Mouse (Mus musculus) liver, embryonic 13.5 days (tissue): ENCODE measurements around the gene Cpm. TPM values are rescaled to one million over a fixed set of nuclear protein-coding genes. Genes with fewer than 3 reads are reported as not detected.

Experiments used
- ATAC-seq: fragments of 200-750 bp; cut with Nextera tagmentation; 2 replicates; pipeline ENCODE4 v1.8.0; 2017; ENCODE audit warnings: low read depth, mild to moderate bottlenecking, moderate number of reproducible peaks, moderate library complexity
- DNase-seq: peaks from one replicate; pipeline ENCODE4 v3.0.0; 2022
- H3K27ac ChIP-seq: fragments of 300-500 bp; sonication (generic); 2 replicates; pipeline ENCODE4 v1.5.1; 2015; ENCODE audit warnings: moderate library complexity, mild to moderate bottlenecking, inconsistent platforms
- H3K27me3 ChIP-seq: fragments of 300-500 bp; sonication (generic); 2 replicates; pipeline ENCODE4 v1.6.1; 2015; ENCODE audit warnings: mild to moderate bottlenecking, inconsistent platforms
- H3K36me3 ChIP-seq: fragments of 300-500 bp; sonication (generic); 2 replicates; pipeline ENCODE4 v1.6.1; 2015; ENCODE audit warnings: mild to moderate bottlenecking, inconsistent platforms
- H3K4me1 ChIP-seq: fragments of 300-500 bp; sonication (generic); replicated peaks from 2 replicates; pipeline ENCODE4 v1.6.1; 2015; ENCODE audit warnings: inconsistent platforms
- H3K4me2 ChIP-seq: fragments of 300-500 bp; sonication (generic); 2 replicates; pipeline ENCODE4 v1.6.1; 2015; ENCODE audit warnings: inconsistent platforms, mild to moderate bottlenecking, moderate library complexity
- H3K4me3 ChIP-seq: fragments of 300-500 bp; sonication (generic); replicated peaks from 2 replicates; pipeline ENCODE4 v1.5.1; 2015; ENCODE audit warnings: mild to moderate bottlenecking, inconsistent platforms
- H3K9ac ChIP-seq: fragments of 300-500 bp; sonication (generic); 2 replicates; pipeline ENCODE4 v1.6.1; 2015; ENCODE audit warnings: mild to moderate bottlenecking, inconsistent platforms
- H3K9me3 ChIP-seq: fragments of 300-500 bp; sonication (generic); replicated peaks from 2 replicates; pipeline ENCODE4 v1.6.1; 2016; ENCODE audit warnings: inconsistent platforms
- WGBS: fragments of 180-500 bp; shearing (Covaris S2); methylation state at CpG from one replicate; pipeline ENCODE4 v1.1.7; 2015; ENCODE audit not compliant: insufficient replicate concordance; 5-methylcytosine and 5-hydroxymethylcytosine counted together
- polyA plus RNA-seq: library from polyadenylated mRNA; unstranded; fragments of >200 nt; fragmentation: Nextera tagmentation; extraction: Ambion mirVana; gene quantifications from 2 replicates; pipeline ENCODE4 v1.2.1, GENCODE M21; 2015

The Cpm gene
- polyA plus RNA-seq, 1 experiment from 2014 or later, result 19.3 TPM

DNA sequence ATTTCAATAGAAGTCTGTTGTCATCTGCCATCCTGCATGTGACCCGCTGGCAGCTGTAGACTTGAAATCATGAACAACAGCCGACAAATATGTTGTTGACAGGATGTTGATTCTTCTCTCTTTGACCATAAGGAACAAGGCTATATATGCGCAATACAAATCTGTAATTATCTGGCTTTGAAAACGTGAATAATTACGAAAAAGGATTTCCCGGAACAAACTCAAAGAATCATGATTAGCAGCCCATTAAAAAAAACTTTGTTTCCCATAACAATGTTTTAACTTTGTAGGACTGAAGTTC lies 27.3 kb downstream of the Cpm start:
- Histone ChIP-seq H3K4me1 (no peaks in the 10 kb centered on the region), H3K27ac (no peak overlapping the region), H3K36me3 (no peaks in the 10 kb centered on the region), H3K9me3 (no peaks in the 10 kb centered on the region), H3K27me3 (no peaks in the 10 kb centered on the region), H3K4me2 (no peak overlapping the region), H3K9ac (no peak overlapping the region), H3K4me3 (no peak overlapping the region)
- DNase-seq (no peak), ATAC-seq (no peak)
- 78% methylated on average over 6 of the region's 6 CpGs for WGBS

GRCm38 (mm10) chr10:117656985-117657658 lies 27.8 kb downstream of the Cpm start:
- no peak overlapping the region for H3K27ac ChIP-seq
- DNase-seq (no peak), ATAC-seq (no peak)
- WGBS, result 57% methylated on average over 7 of the region's 7 CpGs
- no peak overlapping the region for H3K4me2 ChIP-seq
- no peaks in the 10 kb centered on the region for H3K9me3 ChIP-seq
- H3K4me3 ChIP-seq, result no peak overlapping the region
- H3K36me3 ChIP-seq, result no peaks in the 10 kb centered on the region
- no peak overlapping the region for H3K9ac ChIP-seq
- no peaks in the 10 kb centered on the region for H3K27me3 ChIP-seq
- H3K4me1 ChIP-seq, result no peaks in the 10 kb centered on the region

DNA sequence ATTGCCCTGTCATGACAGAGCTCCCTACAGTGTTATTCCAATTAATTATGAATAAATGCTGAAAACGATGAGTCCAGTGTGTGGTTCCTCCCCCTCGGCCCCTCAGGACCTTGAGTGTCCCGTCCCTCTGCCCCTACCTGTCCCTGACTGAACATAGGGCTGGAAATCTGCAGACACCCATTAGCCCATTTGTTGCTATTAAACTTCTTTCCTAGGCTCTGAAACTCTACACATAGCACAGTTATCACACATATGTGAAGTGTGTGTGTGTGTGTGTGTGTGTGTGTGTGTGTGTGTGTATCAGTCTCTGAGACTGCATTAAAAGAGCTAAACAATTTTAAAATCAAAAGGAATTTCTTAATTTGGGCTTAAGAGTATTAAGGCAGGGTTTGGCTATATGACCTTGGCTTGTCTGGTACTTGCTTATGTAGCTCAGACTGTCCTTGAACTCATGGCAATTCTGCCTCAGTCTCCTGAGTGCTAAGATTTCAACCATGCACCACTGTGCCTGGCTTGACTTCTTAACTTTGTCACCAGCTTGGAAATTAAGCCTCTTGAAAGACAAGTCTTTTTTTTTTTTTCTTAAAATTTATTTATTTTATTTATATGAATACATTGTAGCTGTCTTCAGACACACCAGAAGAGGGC lies 28.5 kb downstream of the Cpm start:
- H3K4me1 ChIP-seq, result peaks cover 1% of the 10 kb centered on the region; the same call in 1 of the 2 replicates
- WGBS, result 65% methylated on average over 3 of the region's 3 CpGs
- no peak for DNase-seq
- no peak overlapping the region for H3K9ac ChIP-seq
- H3K36me3 ChIP-seq, result no peaks in the 10 kb centered on the region
- H3K27ac ChIP-seq, result no peak overlapping the region
- ATAC-seq, result no peak
- no peak overlapping the region for H3K4me3 ChIP-seq
- H3K4me2 ChIP-seq, result no peak overlapping the region
- H3K27me3 ChIP-seq, result no peaks in the 10 kb centered on the region
- H3K9me3 ChIP-seq, result no peaks in the 10 kb centered on the region

DNA sequence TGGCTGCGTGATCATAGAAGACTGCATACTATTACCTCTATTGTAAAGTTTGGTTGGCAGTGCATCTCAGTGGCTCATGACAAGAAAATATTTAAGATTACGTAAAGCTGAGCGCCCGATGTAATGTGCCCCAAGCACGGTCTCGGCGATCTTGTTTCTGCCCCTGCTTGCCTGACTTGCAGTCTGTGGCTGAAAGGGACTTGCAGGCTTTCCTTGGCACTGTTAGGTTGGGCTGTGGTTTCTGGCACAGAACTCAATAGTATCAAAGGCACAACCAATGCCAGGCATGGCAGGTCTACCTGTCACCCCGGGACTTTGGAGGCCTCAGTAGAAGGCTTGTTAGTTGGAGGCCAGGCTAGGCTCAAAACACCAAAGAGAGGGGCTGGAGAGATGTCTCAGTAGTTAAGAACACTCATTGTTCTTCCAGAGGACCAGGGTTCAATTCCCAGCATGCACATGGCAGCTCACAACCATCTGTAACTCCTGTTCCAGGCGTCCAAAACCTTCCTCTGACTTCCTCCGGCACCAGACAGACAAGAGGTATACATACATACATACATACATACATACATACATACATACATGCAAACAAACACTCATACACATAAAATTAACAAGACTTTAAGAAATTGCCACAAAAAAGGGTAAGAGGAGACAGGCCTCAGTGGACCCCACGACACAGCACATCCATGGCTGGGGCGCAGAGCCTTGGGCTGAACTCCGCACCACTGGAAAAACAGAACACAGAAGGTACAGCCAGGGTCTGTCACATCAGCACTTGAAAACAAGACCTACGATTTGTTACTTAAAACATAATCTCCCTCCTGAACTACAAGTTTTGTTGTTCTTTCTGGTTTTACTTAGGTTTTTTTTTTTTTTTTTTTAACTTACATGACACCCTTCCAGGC lies 29.5 kb downstream of the Cpm start:
- no peak overlapping the region for H3K4me3 ChIP-seq
- ATAC-seq (no peak), DNase-seq (no peak)
- no peaks in the 10 kb centered on the region for H3K36me3 ChIP-seq
- peaks cover 3% of the 10 kb centered on the region; the same call in 1 of the 2 replicates for H3K4me1 ChIP-seq
- no peak overlapping the region for H3K27ac ChIP-seq
- H3K4me2 ChIP-seq, result no peak overlapping the region
- H3K9me3 ChIP-seq, result no peaks in the 10 kb centered on the region
- 77% methylated on average over 14 of the region's 14 CpGs for WGBS
- no peaks in the 10 kb centered on the region for H3K27me3 ChIP-seq
- no peak overlapping the region for H3K9ac ChIP-seq

DNA sequence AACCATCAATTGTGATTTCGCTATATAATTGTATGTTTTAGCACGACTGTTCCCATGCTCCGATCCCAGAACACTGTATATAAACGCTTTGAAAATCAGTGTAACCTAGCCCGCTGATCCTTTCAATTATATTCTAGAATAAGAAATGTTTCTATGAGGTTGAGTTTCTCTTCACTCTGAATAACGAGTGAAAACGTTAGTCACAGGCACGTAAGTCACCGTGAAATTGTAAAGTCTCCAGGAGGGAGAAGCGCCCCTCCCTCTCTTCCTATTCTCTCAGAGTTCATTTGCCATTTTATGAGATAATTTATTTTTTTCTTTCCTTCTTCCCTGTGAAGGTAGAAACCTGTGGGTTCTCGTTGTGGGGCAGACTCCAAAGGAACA lies 30.1 kb downstream of the Cpm start:
- no peaks in the 10 kb centered on the region for H3K27me3 ChIP-seq
- H3K27ac ChIP-seq, result no peak overlapping the region
- no peak overlapping the region for H3K4me3 ChIP-seq
- H3K4me1 ChIP-seq, result peaks cover 3% of the 10 kb centered on the region; the same call in 1 of the 2 replicates
- ATAC-seq, result no peak
- no peaks in the 10 kb centered on the region for H3K36me3 ChIP-seq
- no peak overlapping the region for H3K4me2 ChIP-seq
- H3K9ac ChIP-seq, result no peak overlapping the region
- H3K9me3 ChIP-seq, result no peaks in the 10 kb centered on the region
- WGBS, result 76% methylated on average over 11 of the region's 11 CpGs
- DNase-seq, result no peak

DNA sequence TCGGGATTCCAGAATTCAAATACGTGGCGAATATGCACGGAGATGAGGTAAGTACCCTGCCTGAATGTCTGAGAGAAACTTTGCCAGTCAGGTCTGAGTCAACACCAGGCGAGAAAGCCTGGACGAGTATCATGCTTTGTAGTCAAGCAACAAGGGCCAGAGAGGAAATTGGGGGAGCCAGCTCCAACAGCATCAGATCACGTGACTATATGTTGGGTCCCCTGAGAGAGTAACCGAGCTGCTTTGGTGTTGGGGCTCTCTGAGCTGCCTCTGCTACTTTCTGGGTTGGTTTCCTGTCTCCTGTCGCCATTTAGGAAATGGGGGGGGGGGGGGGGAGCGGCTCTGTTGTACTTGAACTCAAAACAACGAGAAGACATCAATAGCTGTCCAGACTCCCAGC lies 30.5 kb downstream of the Cpm start:
- Histone ChIP-seq H3K27ac (no peak overlapping the region), H3K27me3 (no peaks in the 10 kb centered on the region), H3K4me3 (no peak overlapping the region), H3K9me3 (no peaks in the 10 kb centered on the region), H3K4me2 (no peak overlapping the region), H3K4me1 (peaks cover 3% of the 10 kb centered on the region; the same call in 1 of the 2 replicates), H3K36me3 (no peaks in the 10 kb centered on the region), H3K9ac (no peak overlapping the region)
- 47% methylated on average over 11 of the region's 11 CpGs for WGBS
- no peak for ATAC-seq
- DNase-seq, result no peak

- Histone ChIP-seq H3K9ac (no peak overlapping the region), H3K4me1 (peaks cover 3% of the 10 kb centered on the region; the same call in 1 of the 2 replicates), H3K4me3 (no peak overlapping the region), H3K4me2 (no peak overlapping the region), H3K9me3 (no peaks in the 10 kb centered on the region), H3K27ac (peak overlapping the region; percentile 39; the same call in 1 of the 2 replicates), H3K36me3 (no peaks in the 10 kb centered on the region), H3K27me3 (no peaks in the 10 kb centered on the region)
- 61% methylated on average over 15 of the region's 15 CpGs for WGBS
- ATAC-seq (peak; percentile 61), DNase-seq (no peak)
Observed at GRCm38 (mm10) chr10:117662316-117663055, 33.2 kb downstream of the Cpm start.

DNA sequence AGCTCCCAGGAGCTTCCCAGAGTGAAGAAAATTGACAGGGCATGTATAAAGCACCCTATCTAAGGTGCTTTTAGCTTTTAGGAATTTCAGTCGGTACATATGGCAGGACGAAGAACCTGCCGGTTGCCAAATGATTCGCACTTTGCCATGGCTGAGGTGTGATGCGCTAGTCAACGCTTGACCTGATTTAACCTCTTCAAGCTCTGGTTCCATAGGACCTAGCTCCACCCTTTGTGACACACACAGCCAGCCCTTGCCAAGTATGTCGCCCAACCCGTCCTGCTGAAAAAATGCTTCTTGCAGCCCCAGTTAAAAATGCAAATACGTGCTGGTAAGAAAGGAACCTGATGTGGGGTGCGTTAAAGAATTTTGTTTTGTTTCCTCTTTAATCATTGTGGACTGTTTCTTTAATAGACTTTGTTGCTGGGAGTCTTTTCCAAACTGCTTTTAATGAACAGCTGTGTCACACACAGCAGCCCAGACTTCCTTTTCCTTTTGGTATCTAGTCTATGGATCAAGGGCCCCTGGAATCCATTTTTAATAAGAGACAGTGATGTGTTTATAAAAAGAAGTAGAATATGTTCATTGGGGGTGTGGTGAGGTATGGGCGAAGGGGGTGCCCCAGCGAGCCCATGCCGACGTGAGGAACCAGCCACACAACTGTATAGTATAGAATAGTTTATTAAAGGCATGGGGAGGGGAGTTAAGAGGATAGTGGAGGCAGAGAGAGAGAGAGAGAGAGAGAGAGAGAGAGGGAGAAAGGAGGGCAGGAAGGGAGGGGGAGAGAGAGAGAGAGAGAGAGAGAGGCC lies 34.0 kb downstream of the Cpm start:
- Histone ChIP-seq H3K36me3 (no peaks in the 10 kb centered on the region), H3K4me1 (peaks cover 3% of the 10 kb centered on the region; the same call in 1 of the 2 replicates), H3K9ac (no peak overlapping the region), H3K4me2 (peak overlapping the region; percentile 8; the same call in 1 of the 2 replicates), H3K9me3 (no peaks in the 10 kb centered on the region), H3K27ac (peak overlapping the region; percentile 43), H3K27me3 (no peaks in the 10 kb centered on the region), H3K4me3 (no peak overlapping the region)
- peak; percentile 50; the same call in 1 of the 2 replicates for ATAC-seq
- WGBS, result 65% methylated on average over 14 of the region's 14 CpGs
- no peak for DNase-seq

- H3K4me1 ChIP-seq, result peaks cover 3% of the 10 kb centered on the region; the same call in 1 of the 2 replicates
- peak overlapping the region; percentile 36 for H3K4me2 ChIP-seq
- no peak for DNase-seq
- H3K36me3 ChIP-seq, result no peaks in the 10 kb centered on the region
- no peak overlapping the region for H3K9ac ChIP-seq
- no peak overlapping the region for H3K4me3 ChIP-seq
- ATAC-seq, result peak; percentile 64; the same call in 1 of the 2 replicates
- no peaks in the 10 kb centered on the region for H3K9me3 ChIP-seq
- no peaks in the 10 kb centered on the region for H3K27me3 ChIP-seq
- peak overlapping the region; percentile 39; the same call in 1 of the 2 replicates for H3K27ac ChIP-seq
- whole genome bisulfite sequencing, result 34% methylated on average over 9 of the region's 9 CpGs
Observed at GRCm38 (mm10) chr10:117663865-117664200, 34.5 kb downstream of the Cpm start.

- H3K4me2 ChIP-seq, result peak overlapping the region; percentile 36
- no peak for DNase-seq
Observed at GRCm38 (mm10) chr10:117664208-117664925, 35.1 kb downstream of the Cpm start.

More at GRCm38 (mm10) chr10:117664208-117664925, 35.1 kb downstream of the Cpm start:
- 58% methylated on average over 14 of the region's 14 CpGs for WGBS
- Histone ChIP-seq H3K9me3 (no peaks in the 10 kb centered on the region), H3K9ac (no peak overlapping the region), H3K27me3 (no peaks in the 10 kb centered on the region), H3K36me3 (no peaks in the 10 kb centered on the region), H3K4me3 (no peak overlapping the region), H3K4me1 (peaks cover 3% of the 10 kb centered on the region; the same call in 1 of the 2 replicates), H3K27ac (peak overlapping the region; percentile 39; the same call in 1 of the 2 replicates)
- no peak for ATAC-seq
